Comparison of ENCODE assay signal across 8 mouse cellular contexts in genomic region chr16:87840949-87841546, GRCm38 (mm10).
DNase-seq lines count a peak whose midpoint lies in the region; ATAC-seq and TF ChIP-seq lines count a peak whose summit lies in the region.

No protein-coding gene starts in this region.

- H3K27ac ChIP-seq in heart, embryonic 16.5 days (ENCODE audit: low read length): no peak overlapping the region
- H3K27ac ChIP-seq in liver, postnatal 0 days (ENCODE audit: low read depth): no peak overlapping the region

- peak overlapping the region; percentile 34 for H3K4me2 ChIP-seq in heart, embryonic 16.5 days (ENCODE audit: low read depth, low read length)
- no peak overlapping the region for H3K4me2 ChIP-seq in liver, postnatal 0 days (ENCODE audit: low read depth, low read length)

- 14% methylated on average over 16 of the region's 16 CpGs for WGBS in heart, embryonic 16.5 days
- 20% methylated on average over 16 of the region's 16 CpGs for WGBS in liver, postnatal 0 days (ENCODE audit: insufficient replicate concordance)

- no peaks in the 10 kb centered on the region for H3K36me3 ChIP-seq in heart, embryonic 16.5 days (ENCODE audit: control insufficient read depth, insufficient read depth)
- H3K36me3 ChIP-seq in liver, postnatal 0 days (replicated peaks; ENCODE audit: insufficient read depth, low read length): no peaks in the 10 kb centered on the region

- no peak overlapping the region for H3K4me3 ChIP-seq in heart, embryonic 16.5 days (ENCODE audit: low read length)
- no peak overlapping the region for H3K4me3 ChIP-seq in liver, postnatal 0 days (ENCODE audit: low read depth, low read length)

- no peaks in the 10 kb centered on the region for H3K9me3 ChIP-seq in heart, embryonic 16.5 days (replicated peaks; ENCODE audit: control insufficient read depth, low read length)
- H3K9me3 ChIP-seq in liver, postnatal 0 days (ENCODE audit: low read length): no peaks in the 10 kb centered on the region

- no peak for TF ChIP-seq EP300 in liver, postnatal 0 days (IDR thresholded peaks at IDR 0.05; ENCODE audit: low read depth)

- TF ChIP-seq CTCF in liver, postnatal 0 days (IDR thresholded peaks at IDR 0.05; ENCODE audit: low read depth): peak; percentile 78

- 0 out of 2 replicates have a peak, but pooled peaks cover 2% of the 10 kb centered on the region for H3K4me1 ChIP-seq in heart, embryonic 16.5 days (ENCODE audit: control insufficient read depth, insufficient read depth, low read length)
- H3K4me1 ChIP-seq in liver, postnatal 0 days (ENCODE audit: insufficient read depth): no peaks in the 10 kb centered on the region

- ATAC-seq in heart, embryonic 16.5 days (replicated peaks; ENCODE audit: extremely low read depth, insufficient read depth, low FRiP score): 0 out of 2 replicates have a peak, but pooled peaks have one; percentile 45
- no peak for ATAC-seq in liver, postnatal 0 days

- H3K27me3 ChIP-seq in heart, embryonic 16.5 days (ENCODE audit: control insufficient read depth, insufficient read depth, low read length): no peaks in the 10 kb centered on the region
- no peaks in the 10 kb centered on the region for H3K27me3 ChIP-seq in liver, postnatal 0 days (ENCODE audit: insufficient read depth, low read length)

- peak; percentile 3 for DNase-seq in A20 (ENCODE audit: low read depth, low spot score)
- DNase-seq in adrenal gland, adult 8-10 months: peak; percentile 36
- peak; percentile 62 for DNase-seq in embryo, embryonic 9.5 days (ENCODE audit: extremely low spot score)
- peak; percentile 63 to 79 for DNase-seq in kidney, postnatal 25 days
- peak; percentile 62 for DNase-seq in liver, postnatal 0 days
- peak; percentile 16 for DNase-seq in ovary, adult 18-20 months (ENCODE audit: low spot score)
- peak; percentile 7 to 56 for DNase-seq in thymus, postnatal 10 days (ENCODE audit: low spot score in 2 of 2)

- no peak overlapping the region for H3K9ac ChIP-seq in heart, embryonic 16.5 days (ENCODE audit: low read length)
- H3K9ac ChIP-seq in liver, postnatal 0 days (replicated peaks): no peak overlapping the region

Comparison
In these comparisons a context has a peak if more than half of its experiments do, and no peak if none do; other contexts are left out.
1. DNase-seq: peak in every context shown above with its lines; median percentile 71 in kidney, postnatal 25 days; 62 in embryo, embryonic 9.5 days; 62 in liver, postnatal 0 days; 36 in adrenal gland, adult 8-10 months; 32 in thymus, postnatal 10 days; 16 in ovary, adult 18-20 months; 3 in A20.